Mouse (Mus musculus) C2C12 (cell line): Measurements from ENCODE around the gene Nprl3. TPM values are rescaled to one million over a fixed set of nuclear protein-coding genes. Genes with fewer than 3 reads are reported as not detected.
"Not testable (repeated sequence)": the region's sequence is repeated elsewhere in the genome, so short reads cannot be mapped to it uniquely, and the experiment has no call there.

Experiments
- H3K27me3 ChIP-seq: one replicate; pipeline ENCODE4 v1.6.1; 2011; ENCODE audit not compliant: control insufficient read depth, insufficient read depth, insufficient read length
- H3K36me3 ChIP-seq: one replicate; pipeline ENCODE4 v1.6.1; 2011; ENCODE audit not compliant: control insufficient read depth, insufficient read depth
- H3K4me3 ChIP-seq: one replicate; pipeline ENCODE4 v1.5.1; 2011; ENCODE audit warnings: mild to moderate bottlenecking, control low read depth; ENCODE audit not compliant: poor library complexity, insufficient read depth, severe bottlenecking
- H3K79me2 ChIP-seq: one replicate; pipeline ENCODE4 v1.6.1; 2011; ENCODE audit not compliant: control insufficient read depth, insufficient read depth
- H3K79me3 ChIP-seq: one replicate; pipeline ENCODE4 v1.6.1; 2011; ENCODE audit warnings: low read depth, control low read depth
- H3ac ChIP-seq: one replicate; pipeline ENCODE3; 2011; ENCODE audit warnings: low read depth; ENCODE audit not compliant: control insufficient read depth, insufficient read length
- CEBPB ChIP-seq: IDR thresholded peaks from one replicate; pipeline ENCODE4 v1.6.1; 2011; ENCODE audit warnings: low read depth, mild to moderate bottlenecking, control low read depth, moderate library complexity
- CTCF ChIP-seq: IDR thresholded peaks from one replicate; pipeline ENCODE4 v1.5.1; 2011; ENCODE audit not compliant: control insufficient read depth, insufficient read depth, insufficient read length
- FOSL1 ChIP-seq: IDR thresholded peaks from one replicate; pipeline ENCODE4 v1.8.0; 2011; ENCODE audit warnings: mild to moderate bottlenecking, low read length; ENCODE audit not compliant: poor library complexity, insufficient read depth, severe bottlenecking
- MAX ChIP-seq: IDR thresholded peaks from one replicate; pipeline ENCODE4 v1.6.1; 2011; ENCODE audit warnings: mild to moderate bottlenecking, control low read depth
- MYOD1 ChIP-seq: IDR thresholded peaks from one replicate; pipeline ENCODE4 v1.6.1; 2011; ENCODE audit warnings: low read depth; ENCODE audit not compliant: control insufficient read depth, insufficient read length
- MYOG ChIP-seq: IDR thresholded peaks from one replicate; pipeline ENCODE4 v1.6.1; 2011; ENCODE audit not compliant: control insufficient read depth, insufficient read length; ENCODE audit errors: extremely low read depth
- USF1 ChIP-seq: IDR thresholded peaks from one replicate; pipeline ENCODE4 v1.6.1; 2011; ENCODE audit warnings: low read depth, mild to moderate bottlenecking, control low read depth, moderate library complexity
- polyA plus RNA-seq: library from polyadenylated mRNA; unstranded; fragments of >200 nt; fragmentation: generic; extraction: Trizol; gene quantifications from one replicate; pipeline ENCODE4 v1.2.1, GENCODE M21; 2012; ENCODE audit warnings: missing spikeins

Gene Nprl3
- polyA plus RNA-seq, 1 experiment: 34.0 TPM

- no peaks in the 10 kb centered on the region for H3K79me2 ChIP-seq
- no peaks in the 10 kb centered on the region for H3K79me3 ChIP-seq
- H3K36me3 ChIP-seq: no peaks in the 10 kb centered on the region
- H3K4me3 ChIP-seq: no peak overlapping the region
- peaks cover 29% of the 10 kb centered on the region for H3K27me3 ChIP-seq
- TF ChIP-seq FOSL1 (no peak), CTCF (no peak), CEBPB (no peak), MYOG (no peak), MYOD1 (no peak), USF1 (no peak)
- no peak overlapping the region for H3ac ChIP-seq
These were observed 35.4 kb upstream of the Nprl3 start for GRCm38 (mm10) chr11:32302824-32303419.

- no peak overlapping the region for H3ac ChIP-seq
- TF ChIP-seq MAX: no peak
- TF ChIP-seq CTCF: no peak
- TF ChIP-seq MYOG: no peak
- TF ChIP-seq FOSL1: no peak
- TF ChIP-seq CEBPB: no peak
- no peak for TF ChIP-seq MYOD1
- no peak for TF ChIP-seq USF1
- H3K27me3 ChIP-seq: peaks cover 29% of the 10 kb centered on the region
- H3K4me3 ChIP-seq: no peak overlapping the region
- no peaks in the 10 kb centered on the region for H3K79me2 ChIP-seq
- no peaks in the 10 kb centered on the region for H3K79me3 ChIP-seq
- no peaks in the 10 kb centered on the region for H3K36me3 ChIP-seq
These were observed 34.0 kb upstream of the Nprl3 start for GRCm38 (mm10) chr11:32301506-32301905.

- TF ChIP-seq USF1: peak; percentile 63
- TF ChIP-seq CTCF: no peak
- no peaks in the 10 kb centered on the region for H3K79me3 ChIP-seq
- H3K4me3 ChIP-seq: no peak overlapping the region
- no peak overlapping the region for H3ac ChIP-seq
- no peaks in the 10 kb centered on the region for H3K79me2 ChIP-seq
- H3K36me3 ChIP-seq: no peaks in the 10 kb centered on the region
- peaks cover 29% of the 10 kb centered on the region for H3K27me3 ChIP-seq
These were observed 33.1 kb upstream of the Nprl3 start for GRCm38 (mm10) chr11:32300279-32301267.

- H3K79me3 ChIP-seq, H3K79me2 ChIP-seq, H3K4me3 ChIP-seq, H3K36me3 ChIP-seq, H3ac ChIP-seq: not testable (repeated sequence)
- H3K27me3 ChIP-seq: peaks cover 29% of the 10 kb centered on the region
These were observed 32.4 kb upstream of the Nprl3 start, which contains the start of gene Hbq1a for GRCm38 (mm10) chr11:32299865-32300264. TSS of gene Hbq1a (plus strand) at chr11:32300069.

GRCm38 (mm10) chr11:32298532-32298918 is 31.0 kb upstream of the Nprl3 start:
- Histone ChIP-seq H3ac (no peak overlapping the region), H3K79me3 (no peaks in the 10 kb centered on the region), H3K36me3 (no peaks in the 10 kb centered on the region), H3K79me2 (no peaks in the 10 kb centered on the region), H3K4me3 (no peak overlapping the region), H3K27me3 (peaks cover 27% of the 10 kb centered on the region)
- no peak for TF ChIP-seq MYOD1
- TF ChIP-seq MAX: no peak
- TF ChIP-seq USF1: no peak
- TF ChIP-seq CTCF: no peak

GRCm38 (mm10) chr11:32297866-32298531 is 30.5 kb upstream of the Nprl3 start:
- Histone ChIP-seq H3K79me2 (no peaks in the 10 kb centered on the region), H3K4me3 (no peak overlapping the region)
- TF ChIP-seq CEBPB: no peak
- no peak for TF ChIP-seq CTCF
- no peak for TF ChIP-seq MYOD1
- TF ChIP-seq FOSL1: no peak
- no peak for TF ChIP-seq MYOG
- no peak for TF ChIP-seq MAX
- no peak for TF ChIP-seq USF1

GRCm38 (mm10) chr11:32297417-32297816 is 29.9 kb upstream of the Nprl3 start:
- not testable (repeated sequence) for H3K79me3 ChIP-seq, H3K4me3 ChIP-seq, H3ac ChIP-seq, H3K36me3 ChIP-seq, H3K79me2 ChIP-seq
- peaks cover 16% of the 10 kb centered on the region for H3K27me3 ChIP-seq

More at GRCm38 (mm10) chr11:32297866-32298531, 30.5 kb upstream of the Nprl3 start:
- Histone ChIP-seq H3K36me3 (no peaks in the 10 kb centered on the region), H3ac (no peak overlapping the region), H3K79me3 (no peaks in the 10 kb centered on the region), H3K27me3 (peaks cover 22% of the 10 kb centered on the region)

GRCm38 (mm10) chr11:32296203-32296602 is 28.7 kb upstream of the Nprl3 start, which contains the start of gene Hba-a2:
TSS of gene Hba-a2 (plus strand) at chr11:32296489.
- not testable (repeated sequence) for H3K36me3 ChIP-seq, H3K4me3 ChIP-seq, H3K27me3 ChIP-seq, H3ac ChIP-seq, H3K79me3 ChIP-seq, H3K79me2 ChIP-seq

- not testable (repeated sequence) for H3K79me3 ChIP-seq, H3K27me3 ChIP-seq, H3ac ChIP-seq, H3K36me3 ChIP-seq, H3K4me3 ChIP-seq, H3K79me2 ChIP-seq
These were observed 26.0 kb upstream of the Nprl3 start for GRCm38 (mm10) chr11:32293479-32293878.
